Mouse (Mus musculus) liver, embryonic 14.5 days (tissue): ENCODE results near the gene Mylk. TPM values are rescaled to one million over a fixed set of nuclear protein-coding genes. Genes with fewer than 3 reads are reported as not detected.

Experiments
- ATAC-seq: fragments of 200-750 bp; cut with Nextera tagmentation; 2 replicates; pipeline ENCODE4 v1.8.0; 2017; ENCODE audit warnings: moderate number of reproducible peaks, mild to moderate bottlenecking, moderate library complexity; ENCODE audit not compliant: insufficient read depth
- DNase-seq, 3 experiments: peaks; one replicate each; pipeline ENCODE4 v3.0.0-alpha.2; 2012 to 2013; ENCODE audit warnings: low read depth in 3 of 3, low spot score in 3 of 3
- H3K27ac ChIP-seq: fragments of 300-500 bp; sonication (generic); 2 replicates; pipeline ENCODE4 v1.5.1; 2014; ENCODE audit warnings: moderate library complexity, mild to moderate bottlenecking, control low read depth, inconsistent platforms
- H3K27me3 ChIP-seq: fragments of 300-500 bp; sonication (generic); 2 replicates; pipeline ENCODE4 v1.6.1; 2014; ENCODE audit warnings: mild to moderate bottlenecking, low read length, moderate library complexity; ENCODE audit not compliant: control insufficient read depth, insufficient read depth
- H3K36me3 ChIP-seq: fragments of 300-500 bp; sonication (generic); replicated peaks from 2 replicates; pipeline ENCODE4 v1.6.1; 2014; ENCODE audit warnings: low read depth; ENCODE audit not compliant: control insufficient read depth, insufficient read depth
- H3K4me1 ChIP-seq, 2 experiments: fragments of 200-500 bp in 1 of 2; fragments of 300-500 bp in 1 of 2; sonication (generic) in 1 of 2; replicated peaks; 2 replicates each; pipeline ENCODE4 v1.6.1; 2012 to 2014; ENCODE audit warnings: antibody characterized with exemption in 1 of 2, inconsistent platforms in 1 of 2, low read length in 1 of 2; ENCODE audit not compliant: control insufficient read depth in 2 of 2, insufficient read depth in 2 of 2
- H3K4me2 ChIP-seq: fragments of 300-500 bp; sonication (generic); 2 replicates; pipeline ENCODE4 v1.6.1; 2014; ENCODE audit warnings: low read depth, mild to moderate bottlenecking, control low read depth, moderate library complexity
- H3K4me3 ChIP-seq, 2 experiments: fragments of 200-500 bp in 1 of 2; fragments of 300-500 bp in 1 of 2; sonication (generic) in 1 of 2; 2 replicates each; pipeline ENCODE4 v1.5.1; 2012 to 2014; ENCODE audit warnings: low read depth in 2 of 2, low read length in 2 of 2, mild to moderate bottlenecking in 2 of 2, control low read depth in 1 of 2, inconsistent platforms in 1 of 2, moderate library complexity in 1 of 2; ENCODE audit not compliant: insufficient read depth in 1 of 2
- H3K9ac ChIP-seq: fragments of 300-500 bp; sonication (generic); replicated peaks from 2 replicates; pipeline ENCODE4 v1.6.1; 2014; ENCODE audit warnings: mild to moderate bottlenecking, control low read depth, moderate library complexity
- H3K9me3 ChIP-seq: fragments of 300-500 bp; sonication (generic); 2 replicates; pipeline ENCODE4 v1.6.1; 2016; ENCODE audit warnings: low read length, mixed read lengths; ENCODE audit not compliant: control insufficient read depth
- CTCF ChIP-seq: IDR thresholded peaks from 2 replicates; pipeline ENCODE4 v1.5.1; 2016; ENCODE audit warnings: antibody characterized with exemption, low read depth, control low read depth
- EP300 ChIP-seq: IDR thresholded peaks from 2 replicates; pipeline ENCODE4 v1.6.1; 2016; ENCODE audit warnings: antibody characterized with exemption, low read depth
- WGBS: fragments of 180-500 bp; shearing (Covaris S2); extraction: QIAGEN DNeasy Blood & Tissue Kit; methylation state at CpG from one replicate; pipeline ENCODE4 v1.1.7; 2014; ENCODE audit not compliant: insufficient replicate concordance; 5-methylcytosine and 5-hydroxymethylcytosine counted together
- polyA plus RNA-seq, 2 experiments: library from polyadenylated mRNA; depleted of rRNA in 1 of 2; stranded (reverse) in 1 of 2; unstranded in 1 of 2; fragments of >200 nt; fragmentation: Nextera tagmentation in 1 of 2; extraction: Ambion mirVana in 1 of 2; gene quantifications; 2 replicates each; pipeline versions ENCODE4 v1.2.1 to v1.2.3; 2012 to 2014

The Mylk gene
- polyA plus RNA-seq, 2 experiments: 4.4 to 5.4 TPM

DNA sequence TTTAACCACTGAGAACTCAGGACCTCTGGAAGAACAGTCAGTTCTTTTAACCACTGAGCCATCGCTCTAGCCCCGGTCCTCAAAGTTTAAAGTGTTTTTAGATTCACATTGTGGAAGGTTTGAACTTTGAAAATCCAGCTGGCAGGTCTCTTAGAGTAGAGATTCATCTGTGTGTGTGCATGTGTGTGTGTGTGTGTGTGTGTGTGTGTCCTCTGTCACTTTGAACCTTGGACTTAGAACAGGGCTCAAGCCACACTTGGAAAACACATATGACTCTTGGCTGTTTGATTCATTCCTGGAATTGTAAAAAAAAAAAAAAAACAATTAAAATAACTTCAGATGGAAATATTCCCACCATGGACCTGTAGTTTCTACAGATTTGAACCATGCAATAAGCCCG, 149.0 kb downstream of the Mylk start:
- Histone ChIP-seq H3K4me3 (no peak overlapping the region), H3K27me3 (no peaks in the 10 kb centered on the region), H3K36me3 (no peaks in the 10 kb centered on the region), H3K9me3 (no peaks in the 10 kb centered on the region), H3K4me1 (no peaks in the 10 kb centered on the region), H3K27ac (no peak overlapping the region), H3K4me2 (no peak overlapping the region), H3K9ac (no peak overlapping the region)
- no peak for ATAC-seq
- TF ChIP-seq CTCF (no peak), EP300 (no peak)
- no peak for DNase-seq
- 74% methylated on average over 3 of the region's 3 CpGs for WGBS

DNA sequence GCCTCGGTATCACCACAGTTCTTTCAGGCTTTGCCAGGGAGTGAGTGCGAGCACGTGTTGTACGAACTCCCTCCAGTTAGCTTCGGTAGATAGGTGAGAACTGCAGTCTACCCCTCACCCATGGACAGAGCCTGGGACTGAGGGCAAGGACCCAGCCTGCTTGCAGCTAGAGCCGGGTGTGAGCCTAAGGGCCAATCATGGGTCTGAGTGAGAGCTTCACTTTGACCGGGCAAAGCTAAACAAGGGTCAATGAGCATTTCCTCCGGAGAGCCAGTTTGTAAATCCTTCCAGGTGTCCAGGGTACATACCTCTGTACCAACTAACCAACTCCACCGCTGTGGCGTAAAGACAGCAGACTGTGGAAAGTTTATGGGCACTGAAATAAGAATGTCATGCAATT, 150.9 kb downstream of the Mylk start:
- no peaks in the 10 kb centered on the region for H3K36me3 ChIP-seq
- H3K4me2 ChIP-seq: no peak overlapping the region
- no peak for TF ChIP-seq CTCF
- TF ChIP-seq EP300: no peak
- ATAC-seq: no peak
- H3K9ac ChIP-seq: no peak overlapping the region
- 71% methylated on average over 10 of the region's 10 CpGs for WGBS
- H3K27ac ChIP-seq: no peak overlapping the region
- H3K4me1 ChIP-seq: no peaks in the 10 kb centered on the region
- DNase-seq: no peak
- no peaks in the 10 kb centered on the region for H3K27me3 ChIP-seq
- no peak overlapping the region for H3K4me3 ChIP-seq
- no peaks in the 10 kb centered on the region for H3K9me3 ChIP-seq

DNA sequence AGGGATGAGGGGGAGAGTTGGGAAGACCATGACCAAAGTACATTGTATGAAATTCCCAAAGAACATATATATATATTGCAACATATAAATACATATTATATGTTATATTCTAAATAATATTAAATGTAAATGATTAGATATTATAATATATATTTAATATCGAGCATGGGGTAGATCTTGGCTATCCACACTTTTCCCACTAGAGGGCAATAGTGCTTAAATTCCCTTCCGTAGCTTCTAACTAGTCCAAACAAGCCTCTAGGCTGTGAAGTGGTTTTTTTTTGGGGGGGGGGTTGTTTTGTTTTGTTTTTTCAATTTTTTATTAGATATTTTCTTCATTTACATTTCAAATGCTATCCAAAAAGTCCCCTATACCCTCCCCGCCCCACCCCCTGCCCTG, 152.0 kb downstream of the Mylk start:
- no peaks in the 10 kb centered on the region for H3K9me3 ChIP-seq
- no peaks in the 10 kb centered on the region for H3K4me1 ChIP-seq
- ATAC-seq (no peak), DNase-seq (no peak)
- TF ChIP-seq CTCF (peak; percentile 8; the same call in 1 of the 2 replicates), EP300 (no peak)
- H3K36me3 ChIP-seq: no peaks in the 10 kb centered on the region
- H3K27ac ChIP-seq: no peak overlapping the region
- WGBS: 42% methylated on average over 3 of the region's 3 CpGs
- no peak overlapping the region for H3K4me3 ChIP-seq
- H3K9ac ChIP-seq: no peak overlapping the region
- no peaks in the 10 kb centered on the region for H3K27me3 ChIP-seq
- no peak overlapping the region for H3K4me2 ChIP-seq

DNA sequence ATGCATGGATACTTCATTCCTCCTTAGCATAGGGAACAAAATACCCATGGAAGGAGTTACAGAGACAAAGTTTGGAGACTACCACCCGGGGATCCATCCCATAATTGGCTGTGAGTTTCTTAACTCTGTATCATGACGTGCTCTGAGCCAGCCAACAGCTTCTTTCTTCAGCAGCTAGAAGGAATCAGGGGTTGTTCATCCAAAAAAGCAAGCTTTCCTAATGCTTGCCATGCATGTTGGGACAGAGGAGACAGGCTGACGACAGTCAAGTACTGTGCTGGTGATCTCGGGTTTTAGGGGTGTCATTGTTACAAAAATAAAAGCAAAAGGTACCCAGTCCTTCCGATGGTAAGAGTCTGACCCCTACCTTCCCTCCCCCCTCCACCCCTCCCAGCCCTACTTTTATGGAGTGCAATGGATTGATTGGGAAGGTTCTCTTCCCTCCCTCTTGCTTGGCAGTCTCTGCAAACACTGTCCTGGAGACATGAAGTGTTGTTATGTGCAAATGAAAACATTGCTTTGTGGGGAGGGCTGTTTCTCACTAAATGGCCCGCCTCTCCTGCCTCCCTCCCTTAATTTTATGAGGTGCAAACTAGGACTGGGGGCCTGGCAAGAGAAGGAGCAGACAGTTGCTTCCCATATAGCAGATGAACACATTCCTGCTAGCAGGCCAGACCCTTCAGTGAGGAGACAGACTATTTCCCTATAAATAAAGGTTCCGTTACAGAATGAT, 153.2 kb downstream of the Mylk start:
- no peak for TF ChIP-seq CTCF
- TF ChIP-seq EP300: no peak
- Histone ChIP-seq H3K27ac (no peak overlapping the region), H3K9ac (no peak overlapping the region), H3K36me3 (no peaks in the 10 kb centered on the region), H3K4me2 (no peak overlapping the region), H3K4me3 (no peak overlapping the region), H3K27me3 (no peaks in the 10 kb centered on the region), H3K4me1 (no peaks in the 10 kb centered on the region), H3K9me3 (no peaks in the 10 kb centered on the region)
- WGBS: 50% methylated on average over 7 of the region's 7 CpGs
- DNase-seq (no peak), ATAC-seq (no peak)

DNA sequence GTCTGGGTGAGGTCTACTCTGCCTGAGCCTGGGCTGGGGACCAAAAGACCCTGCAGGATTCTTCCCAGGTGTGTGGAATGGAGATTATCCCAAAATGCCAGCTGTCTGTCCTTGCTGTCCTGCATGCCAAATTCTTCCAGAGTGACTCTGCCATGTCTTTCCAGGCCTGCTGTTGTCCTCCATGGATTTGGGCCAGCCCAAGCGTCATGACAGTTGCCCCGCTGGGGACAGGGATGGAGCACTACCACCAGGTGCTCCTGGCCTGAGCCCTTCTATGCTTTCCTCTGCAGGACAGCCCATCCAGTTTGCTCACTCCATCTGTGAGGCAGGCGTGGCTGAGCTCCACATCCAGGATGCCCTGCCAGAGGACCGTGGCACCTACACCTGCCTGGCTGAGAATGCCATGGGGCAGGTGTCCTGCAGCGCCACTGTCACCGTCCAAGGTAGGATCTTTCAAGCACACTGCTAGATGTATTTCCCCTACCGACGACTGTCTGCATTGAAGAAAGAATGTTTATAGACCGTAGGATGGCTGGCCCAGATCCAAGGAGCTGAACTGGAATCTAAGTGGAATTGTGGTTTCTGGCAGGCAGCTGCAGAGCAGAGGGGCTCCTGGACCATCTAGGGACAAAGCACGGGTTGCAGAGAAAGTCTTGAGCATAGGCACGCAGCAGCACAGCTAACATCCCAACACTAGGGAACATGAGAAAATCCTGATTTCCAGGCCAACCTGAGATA, 154.2 kb downstream of the Mylk start:
- no peak overlapping the region for H3K27ac ChIP-seq
- no peaks in the 10 kb centered on the region for H3K27me3 ChIP-seq
- TF ChIP-seq CTCF (no peak), EP300 (no peak)
- no peak overlapping the region for H3K9ac ChIP-seq
- no peak overlapping the region for H3K4me3 ChIP-seq
- H3K36me3 ChIP-seq: no peaks in the 10 kb centered on the region
- no peaks in the 10 kb centered on the region for H3K9me3 ChIP-seq
- no peaks in the 10 kb centered on the region for H3K4me1 ChIP-seq
- no peak overlapping the region for H3K4me2 ChIP-seq
- no peak for DNase-seq
- ATAC-seq: no peak
- 58% methylated on average over 11 of the region's 11 CpGs for WGBS
